Mouse (Mus musculus) common myeloid progenitor, adult 5-6 weeks (primary cell): ENCODE results near the gene Tkt. TPM values are rescaled to one million over a fixed set of nuclear protein-coding genes. Genes with fewer than 3 reads are reported as not detected.

Experiments
- ATAC-seq: replicated peaks from 2 replicates; pipeline ENCODE4 v1.8.0; 2016; ENCODE audit warnings: low read depth, mild to moderate bottlenecking, moderate TSS enrichment, inconsistent platforms; ENCODE audit not compliant: poor library complexity, severe bottlenecking
- total RNA-seq: library from RNA; stranded (forward); fragments of 200-1000, 187-1606 nt; gene quantifications from 2 replicates; pipeline ENCODE4 v1.2.3, GENCODE M21; 2017

Tkt gene
- total RNA-seq, 1 experiment from 2014 or later, result 458 TPM

- no peak for ATAC-seq
Observed at GRCm38 (mm10) chr14:30581238-30581637, 33.1 kb downstream of the Tkt start.

GRCm38 (mm10) chr14:30584077-30584476 lies 35.9 kb downstream of the Tkt start:
- no peak for ATAC-seq

DNA sequence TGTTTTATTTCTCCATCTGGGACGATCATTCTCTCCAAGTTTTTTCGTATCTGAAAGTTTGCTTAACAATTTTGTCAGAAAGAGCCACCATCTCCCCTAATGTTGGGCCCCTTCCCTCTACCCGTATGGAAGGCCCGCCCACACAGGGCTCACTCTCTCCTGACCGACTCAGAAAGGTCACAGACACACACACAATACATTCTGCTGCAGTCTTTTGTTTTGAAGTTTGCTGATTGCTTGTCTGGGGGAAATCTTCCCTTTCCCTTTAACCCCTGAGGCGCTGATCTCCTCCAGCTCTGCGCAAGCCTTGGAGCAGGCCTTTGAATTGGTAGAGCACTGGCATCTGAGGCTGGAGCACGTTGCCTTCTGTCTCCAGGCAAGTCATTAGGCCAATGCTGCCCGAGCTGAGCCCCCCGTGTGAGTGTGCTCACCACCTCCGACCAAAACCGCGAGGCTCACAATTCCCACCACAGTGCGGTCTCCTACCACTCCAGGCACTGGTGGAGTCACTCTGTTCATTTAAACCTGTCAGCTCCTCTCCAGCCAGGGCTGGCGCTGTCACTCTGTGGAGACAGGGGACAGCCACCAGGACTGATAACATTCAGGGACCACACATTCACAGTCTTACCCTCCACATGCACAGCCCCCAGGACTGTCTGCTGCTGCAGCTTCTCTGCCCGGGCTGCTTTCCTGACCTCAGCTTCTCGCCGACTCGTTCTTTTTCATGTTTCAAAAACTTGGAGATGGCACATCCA lies 36.5 kb downstream of the Tkt start:
- no peak for ATAC-seq

GRCm38 (mm10) chr14:30585323-30585722 lies 37.2 kb downstream of the Tkt start:
- ATAC-seq, result no peak

DNA sequence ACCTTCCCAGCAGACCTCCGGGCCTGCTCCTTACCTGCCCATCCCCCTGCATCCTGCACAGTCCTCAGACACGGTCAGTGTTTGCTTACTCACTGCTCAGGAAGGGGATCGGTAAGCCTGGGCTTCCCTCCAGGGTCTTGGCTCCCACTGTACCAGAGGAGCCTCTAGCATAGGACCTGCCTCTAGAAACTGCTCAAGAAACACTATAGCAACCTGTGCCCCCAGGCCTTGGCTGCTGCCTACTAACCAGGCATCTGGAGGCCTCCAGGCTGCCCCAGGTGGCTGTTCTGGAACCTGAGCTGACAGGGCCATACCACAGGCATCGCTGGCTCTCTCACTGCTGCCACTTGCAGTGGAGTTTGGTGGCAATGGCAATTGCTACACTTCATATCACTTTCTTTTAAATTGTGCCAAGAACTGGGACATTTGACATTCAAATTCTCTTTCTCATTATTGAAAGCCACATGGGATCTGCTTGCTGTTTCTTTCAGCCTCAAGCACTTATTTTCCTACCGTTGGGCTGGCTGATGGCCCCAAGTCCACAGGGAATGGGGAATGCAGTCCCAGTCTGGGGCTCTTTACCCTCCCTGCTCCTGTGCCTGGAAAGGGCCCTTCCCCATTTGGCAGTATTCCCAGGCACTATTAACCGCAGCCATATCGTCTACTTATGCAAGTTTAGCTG lies 38.8 kb downstream of the Tkt start:
- ATAC-seq, result peak; percentile 30

DNA sequence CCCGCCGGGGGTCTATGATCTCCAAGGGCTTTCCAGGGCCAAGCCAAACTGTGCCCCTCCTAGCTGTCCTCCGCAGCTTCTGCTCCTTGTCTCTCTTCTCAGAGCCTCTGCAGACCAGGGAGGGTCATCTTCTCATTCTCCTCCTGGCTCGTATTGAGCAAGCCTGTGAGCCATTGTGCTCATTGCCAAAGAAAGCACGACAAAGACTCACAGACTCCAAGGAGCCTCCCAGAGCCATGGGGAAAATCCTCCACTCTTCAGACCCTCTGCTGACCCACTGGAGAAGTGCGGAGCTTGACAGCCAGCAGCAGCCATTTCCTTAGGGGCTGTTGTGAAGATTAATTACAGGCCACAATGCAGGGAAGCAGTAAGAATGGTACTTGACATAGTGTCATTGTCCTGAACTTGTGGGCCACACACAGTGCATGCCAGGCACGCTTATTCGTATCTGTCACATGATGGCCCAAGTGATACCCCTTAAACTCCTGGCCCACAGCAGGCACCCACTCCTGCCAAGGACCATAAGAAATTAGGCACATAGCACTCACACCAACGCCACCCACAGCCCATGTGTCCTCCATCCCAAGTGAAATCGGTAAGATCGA lies 42.0 kb downstream of the Tkt start:
- ATAC-seq, result no peak

- ATAC-seq, result no peak
Observed at GRCm38 (mm10) chr14:30590918-30591317, 42.8 kb downstream of the Tkt start.

GRCm38 (mm10) chr14:30591417-30591816 lies 43.3 kb downstream of the Tkt start:
- ATAC-seq, result peak; percentile 57

- peak; percentile 75 for ATAC-seq
Observed at GRCm38 (mm10) chr14:30593279-30594091, 45.3 kb downstream of the Tkt start.

DNA sequence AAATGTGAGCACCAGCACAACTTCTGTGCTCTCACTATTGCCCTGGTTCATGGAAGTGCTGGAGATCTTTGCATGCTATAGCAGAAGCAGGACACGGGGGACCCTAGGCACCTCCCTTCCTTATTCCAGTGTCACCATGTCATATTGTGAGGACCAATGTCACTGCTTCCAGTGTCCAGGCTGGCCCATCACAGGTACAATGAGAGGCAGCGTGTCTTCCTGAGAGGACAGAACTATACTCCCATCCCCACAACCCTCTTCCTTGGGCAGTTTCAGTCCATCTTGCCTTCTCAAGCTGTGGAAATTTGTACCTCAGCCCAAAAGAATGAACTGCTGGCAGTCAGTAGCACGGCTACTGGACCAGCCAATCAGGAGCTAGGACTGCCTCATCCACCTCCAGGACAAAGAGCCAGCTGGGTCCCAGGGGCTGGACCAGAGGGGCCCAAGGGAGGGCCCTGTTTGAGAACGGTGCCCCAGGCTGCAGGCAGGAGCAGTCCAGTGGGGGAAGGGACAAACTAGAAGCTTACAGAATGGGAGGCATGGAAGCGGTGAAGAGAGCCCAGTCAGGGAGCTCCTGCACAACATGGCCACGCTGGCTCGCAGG lies 46.0 kb downstream of the Tkt start:
- no peak for ATAC-seq

DNA sequence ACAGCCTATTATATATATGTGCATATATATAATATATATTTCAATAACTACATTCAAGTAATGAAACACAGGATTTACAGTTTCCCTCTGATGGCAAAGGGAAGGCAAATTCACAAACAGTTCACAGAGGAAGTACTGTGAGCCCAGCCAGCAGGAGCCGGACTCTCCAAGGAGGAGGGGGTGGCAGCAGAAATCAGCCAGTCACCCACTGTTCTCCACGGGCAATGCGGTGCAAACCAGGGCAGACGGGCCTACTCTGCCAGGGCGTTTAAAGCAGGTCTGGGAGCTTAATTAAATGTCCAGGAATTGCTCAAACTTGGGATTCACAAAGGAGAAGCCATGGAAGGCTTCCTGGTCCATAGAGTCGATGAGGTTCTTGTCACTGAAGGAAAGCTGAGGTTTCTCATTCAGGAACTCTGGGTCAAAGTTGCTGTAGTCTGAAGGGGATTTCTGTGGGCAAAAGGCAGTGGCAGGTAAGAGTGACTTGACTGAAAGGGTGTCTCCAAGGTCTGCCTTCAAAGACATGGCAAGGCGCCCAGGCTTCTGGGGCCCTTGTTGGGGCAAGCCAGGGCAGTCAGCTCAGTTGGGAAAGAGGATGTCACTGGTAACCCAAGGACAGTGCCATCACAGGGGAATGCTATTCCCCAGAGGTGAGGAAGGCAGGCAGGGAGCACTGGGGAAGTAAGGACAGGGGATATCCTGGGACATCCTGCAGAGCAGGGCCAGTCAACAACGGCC lies 47.6 kb downstream of the Tkt start:
- no peak for ATAC-seq

- no peak for ATAC-seq
Observed at GRCm38 (mm10) chr14:30596407-30596806, 48.2 kb downstream of the Tkt start.

- ATAC-seq, result no peak
Observed at GRCm38 (mm10) chr14:30597142-30597541, 49.0 kb downstream of the Tkt start.

DNA sequence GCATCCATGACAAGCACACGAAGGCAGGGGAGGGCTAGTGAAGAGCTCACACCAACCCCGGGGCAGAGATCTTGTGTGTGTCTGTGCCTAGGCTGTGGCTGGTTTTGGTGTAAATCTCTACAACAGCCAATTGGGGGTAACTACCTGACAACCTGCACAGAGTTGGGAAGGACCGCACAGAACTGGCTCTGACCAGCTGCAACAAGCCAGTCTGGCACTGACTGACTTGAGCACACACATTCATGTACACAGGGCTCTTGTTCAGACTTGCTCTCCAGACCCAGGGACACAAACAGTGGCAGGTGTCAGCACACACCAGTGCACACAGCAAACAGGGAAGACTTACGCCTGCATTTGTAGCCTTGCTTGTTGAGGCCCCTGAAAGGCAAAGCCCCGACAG lies 58.7 kb downstream of the Tkt start:
- no peak for ATAC-seq

DNA sequence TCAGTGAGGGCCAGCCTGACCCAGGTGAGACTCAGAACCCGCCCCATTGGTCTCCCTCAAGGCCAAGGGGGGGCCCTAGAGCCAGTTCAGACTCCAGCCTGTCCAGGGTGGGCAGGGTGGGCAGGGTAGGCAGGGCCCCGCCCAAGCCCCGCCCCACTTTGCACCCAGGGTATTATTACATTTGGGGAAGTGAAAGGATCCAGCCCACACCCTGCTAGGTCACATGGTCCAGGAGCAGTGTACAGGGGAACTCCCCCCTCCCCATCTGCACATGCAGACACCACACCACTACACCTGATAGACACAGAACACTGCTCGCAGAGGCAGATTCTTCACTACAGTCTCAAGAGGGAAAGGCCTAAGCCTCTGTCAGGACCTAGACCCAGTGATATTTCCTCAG lies 59.5 kb downstream of the Tkt start:
- ATAC-seq, result peak; percentile 66

GRCm38 (mm10) chr14:30608176-30608575 lies 60.0 kb downstream of the Tkt start:
- ATAC-seq, result no peak

- no peak for ATAC-seq
Observed at GRCm38 (mm10) chr14:30609499-30609898, 61.3 kb downstream of the Tkt start.

DNA sequence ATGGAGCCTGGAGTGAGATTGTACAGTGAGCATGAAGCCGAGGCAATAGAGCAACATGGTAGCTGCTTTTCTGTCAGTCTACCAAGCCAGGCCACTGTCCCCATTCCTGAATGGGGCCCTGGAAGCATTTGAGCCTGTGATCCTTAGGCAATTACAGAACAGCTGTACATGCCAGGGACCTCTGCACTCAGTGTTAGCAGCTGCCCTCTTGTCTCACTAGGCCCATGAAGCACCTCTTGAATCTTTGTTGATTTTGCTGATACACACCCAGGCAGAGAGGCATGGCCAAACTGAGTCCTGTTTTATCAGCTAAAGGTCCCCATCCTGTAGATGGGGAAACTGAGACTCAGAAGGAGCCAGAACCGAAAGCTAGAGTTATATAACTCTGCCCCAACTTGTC lies 62.1 kb downstream of the Tkt start:
- ATAC-seq, result no peak

DNA sequence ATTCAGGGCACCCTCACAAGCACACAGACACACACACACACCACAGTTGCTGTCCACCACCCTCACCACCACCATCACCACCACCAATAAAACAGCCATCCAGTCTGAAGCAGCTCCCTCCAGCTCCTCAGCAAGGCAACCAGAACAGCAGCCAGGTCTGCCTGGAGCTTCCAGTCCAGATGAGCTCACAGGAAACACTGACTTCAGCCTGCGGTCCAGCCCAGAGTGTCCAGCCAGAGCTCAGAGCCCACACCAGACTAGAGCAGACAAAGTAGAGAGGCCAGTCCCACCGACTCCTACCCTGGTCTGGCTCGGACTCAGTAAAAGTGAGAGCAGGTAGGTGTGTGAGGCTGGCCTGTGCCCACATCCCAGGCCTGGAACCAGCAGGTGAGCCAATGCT lies 62.8 kb downstream of the Tkt start:
- ATAC-seq, result no peak
